Mouse (Mus musculus) right cerebral cortex, postnatal 25 days (tissue): Measurements from ENCODE around the gene Cmtm2b.

ENCODE experiments used
- DNase-seq: peaks from one replicate; pipeline ENCODE4 v3.0.0; 2022

Cmtm2b gene

DNA sequence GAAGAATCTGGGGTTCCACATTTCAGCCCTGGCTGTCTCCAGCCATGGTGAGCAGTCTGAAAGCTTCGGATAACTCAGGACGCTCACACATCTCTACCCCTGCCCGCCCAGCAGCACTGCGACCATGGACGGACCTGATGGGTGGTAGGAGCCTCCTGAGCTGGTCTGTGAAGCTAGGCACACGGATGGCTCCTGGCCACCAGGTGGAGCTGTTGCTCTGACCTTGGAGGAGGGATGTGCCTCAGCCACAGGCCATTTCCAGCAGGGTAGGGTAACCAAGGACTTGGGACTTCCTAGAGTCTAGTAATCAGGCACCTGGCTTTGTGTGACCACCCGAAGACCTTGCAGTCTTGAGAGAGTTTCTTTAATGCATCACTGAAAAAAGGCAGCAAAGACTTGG is 21.9 kb downstream of the Cmtm2b start:
- DNase-seq: peak; percentile 86

DNA sequence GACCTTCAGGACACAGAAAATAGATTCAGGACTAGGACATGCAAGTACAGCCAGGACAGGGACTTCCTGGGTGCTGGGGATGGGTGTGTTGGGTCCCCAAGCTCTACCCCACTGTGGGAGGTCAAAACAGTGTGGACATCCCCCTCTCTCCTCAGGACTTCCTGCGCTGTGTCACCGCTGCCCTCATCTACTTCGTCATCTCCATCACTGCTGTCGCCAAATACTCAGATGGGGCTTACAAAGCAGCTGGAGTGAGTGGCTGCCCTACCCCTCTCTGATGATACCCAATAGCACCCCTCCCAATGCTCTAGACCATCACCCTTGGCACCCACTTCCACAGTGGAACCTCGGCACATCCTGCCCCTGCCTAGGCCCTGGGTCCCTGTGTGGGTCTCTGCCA is 22.6 kb downstream of the Cmtm2b start:
- no peak for DNase-seq

DNA sequence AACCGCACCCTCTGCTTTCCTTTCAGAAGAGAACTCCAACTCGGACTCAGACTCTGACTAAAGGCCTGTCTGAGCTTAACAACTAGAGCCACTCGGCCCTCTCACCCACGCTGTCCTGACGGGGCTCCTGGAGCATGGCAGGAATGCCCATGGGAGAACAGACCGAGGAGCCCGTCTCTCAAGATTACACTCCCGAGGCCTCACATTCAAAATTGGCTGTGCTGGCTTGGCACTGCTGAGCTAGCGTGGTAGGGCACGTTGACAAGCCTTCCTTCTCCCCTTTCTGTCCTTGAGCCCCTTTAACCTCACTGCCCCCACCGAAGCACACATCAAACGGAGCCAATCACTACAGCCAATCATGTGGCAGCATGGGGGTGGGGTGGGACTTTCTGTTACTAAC is 24.7 kb downstream of the Cmtm2b start:
- no peak for DNase-seq

DNA sequence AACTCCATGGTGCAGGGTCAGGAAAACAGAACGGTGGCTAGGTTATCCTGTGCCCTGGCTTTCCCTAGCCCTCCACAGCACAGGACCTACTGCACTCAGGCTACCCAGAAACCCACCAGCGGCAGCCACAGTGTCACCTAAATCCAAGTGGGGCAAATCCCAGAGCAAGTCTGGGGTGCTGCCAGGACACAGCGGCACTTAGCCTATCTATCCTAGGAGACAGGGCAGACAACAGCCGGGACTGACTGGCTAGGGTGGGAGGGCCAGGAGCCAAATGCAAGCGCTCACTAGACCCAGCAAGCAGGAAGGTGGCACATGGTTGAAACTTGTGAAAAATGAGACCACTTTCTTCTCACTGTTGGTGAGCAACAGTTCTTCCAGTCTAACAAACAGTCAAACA is 26.9 kb downstream of the Cmtm2b start:
- DNase-seq: no peak

DNA sequence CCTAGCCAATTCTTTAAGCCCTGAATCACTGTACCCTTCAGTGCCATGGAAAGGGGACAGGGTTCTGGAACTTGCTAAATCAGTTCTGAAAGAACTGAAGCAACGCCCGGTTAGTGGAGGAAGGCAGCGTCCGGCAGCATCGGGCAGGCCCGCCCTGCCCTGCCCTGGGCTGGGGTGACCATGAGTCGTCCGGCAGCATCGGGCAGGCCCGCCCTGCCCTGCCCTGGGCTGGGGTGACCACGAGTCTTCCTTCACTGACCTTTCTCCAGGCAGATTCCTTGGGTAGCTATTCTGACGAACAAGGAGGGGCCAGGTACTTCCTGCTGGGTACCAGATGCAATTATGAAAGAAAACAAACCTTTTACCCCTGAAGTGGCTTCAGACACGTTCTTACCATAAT is 28.0 kb downstream of the Cmtm2b start:
- no peak for DNase-seq

DNA sequence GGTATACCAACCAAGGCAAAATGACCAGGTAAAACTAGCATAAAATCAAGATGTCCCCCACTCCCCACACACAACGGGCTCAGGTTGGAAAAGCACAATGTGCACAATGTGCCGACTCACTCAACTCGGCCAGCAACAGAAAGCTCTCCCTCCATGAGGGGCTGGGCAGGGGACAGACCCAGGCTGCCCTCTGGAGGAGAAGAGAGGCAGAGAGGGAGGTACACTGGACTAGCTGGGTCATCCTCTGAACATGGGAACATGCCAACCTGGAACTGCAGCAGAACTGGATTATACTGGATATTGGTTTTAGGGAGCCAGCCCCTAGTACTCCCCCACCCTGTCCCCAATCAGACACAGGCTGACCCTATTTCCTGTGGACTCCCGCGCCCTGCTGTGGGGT is 31.2 kb downstream of the Cmtm2b start:
- no peak for DNase-seq

DNA sequence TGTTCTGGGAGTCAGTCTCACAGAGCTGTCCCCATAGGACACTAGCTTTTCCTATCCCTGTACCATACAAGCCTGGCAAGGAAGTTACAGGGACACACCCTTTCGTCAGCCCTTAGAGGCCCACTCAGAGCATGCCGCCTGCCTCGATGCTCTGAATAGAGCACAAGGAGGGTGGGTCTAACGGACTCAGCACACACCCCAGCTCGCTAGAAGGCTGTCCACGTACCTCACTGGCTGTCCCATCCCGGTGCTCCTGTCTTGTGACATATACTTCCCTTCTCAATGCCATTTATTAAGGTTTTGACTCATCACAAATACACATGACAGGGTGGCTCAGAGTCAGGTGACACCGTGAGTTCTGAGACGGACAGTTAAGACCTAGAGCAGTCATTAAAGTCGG is 32.5 kb downstream of the Cmtm2b start:
- no peak for DNase-seq

DNA sequence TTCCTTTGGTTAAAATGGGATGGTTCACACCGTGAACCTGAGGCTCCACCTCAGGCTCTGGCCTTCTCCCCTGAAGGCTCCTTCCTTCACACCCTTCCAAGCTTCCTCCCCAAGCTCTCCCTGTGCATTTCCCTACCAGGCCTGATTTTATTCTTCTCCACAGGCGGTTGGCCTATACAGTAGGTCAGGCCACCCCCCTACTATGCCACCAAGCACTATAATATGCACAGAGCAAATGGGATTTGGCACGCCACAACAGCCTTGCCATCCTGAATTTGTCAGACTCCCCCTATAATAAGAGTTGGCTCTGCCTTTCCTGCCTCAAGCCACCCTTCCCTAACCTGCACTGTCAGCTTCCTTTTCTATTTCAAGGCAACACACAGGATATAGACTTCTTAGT is 36.6 kb downstream of the Cmtm2b start:
- DNase-seq: no peak

DNA sequence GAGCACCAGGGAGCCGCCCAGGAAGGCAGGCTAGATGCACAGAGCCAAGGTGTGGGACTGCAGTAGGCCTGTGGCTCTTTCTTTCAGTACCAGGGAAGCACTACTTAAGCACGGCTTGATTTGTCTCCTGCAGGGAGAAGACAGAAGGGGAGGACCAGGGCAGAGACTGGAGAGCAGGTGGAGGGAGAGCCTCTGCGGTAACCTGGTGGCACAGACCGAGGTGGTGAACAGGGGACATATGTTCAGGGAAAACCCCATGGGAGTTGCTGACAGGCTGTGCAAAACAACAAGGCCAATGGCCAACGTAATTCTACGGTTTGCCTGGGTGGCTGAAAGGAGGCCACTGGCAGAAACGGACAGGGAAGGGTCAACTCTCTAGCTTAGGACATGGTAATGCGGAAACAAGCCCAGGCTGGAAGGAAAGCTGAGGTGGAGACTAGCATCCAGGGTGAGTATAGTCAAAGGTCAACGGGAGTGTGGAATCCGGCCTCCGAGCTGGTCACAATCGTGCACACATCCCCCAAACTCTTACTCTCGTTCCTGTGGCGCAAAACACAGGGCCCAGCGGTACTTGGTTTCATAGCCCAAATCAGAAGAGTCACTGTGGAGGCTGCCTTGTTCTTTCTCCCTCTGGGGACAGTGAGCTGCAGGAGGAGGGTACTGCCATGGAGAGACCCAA is 37.9 kb downstream of the Cmtm2b start:
- no peak for DNase-seq

DNA sequence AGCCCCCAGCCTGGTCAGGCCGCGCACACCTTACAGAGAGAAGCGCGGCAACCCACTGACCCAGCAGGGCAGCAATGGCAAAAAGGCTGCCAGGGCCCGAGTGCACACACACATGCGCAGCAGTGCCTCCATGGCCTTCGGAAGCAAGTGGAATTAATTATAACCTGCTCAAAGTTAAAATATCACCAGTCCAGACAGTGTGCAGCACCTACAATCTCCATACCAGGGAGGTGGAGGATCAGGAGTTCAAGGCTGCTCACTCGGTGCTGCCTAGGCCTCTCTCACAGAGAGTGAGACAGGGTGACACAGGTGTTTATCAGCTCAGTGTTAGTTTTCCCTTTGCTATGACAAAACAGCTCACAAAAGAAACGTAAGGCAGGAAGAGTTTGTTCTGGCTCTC is 43.7 kb downstream of the Cmtm2b start:
- DNase-seq: no peak

DNA sequence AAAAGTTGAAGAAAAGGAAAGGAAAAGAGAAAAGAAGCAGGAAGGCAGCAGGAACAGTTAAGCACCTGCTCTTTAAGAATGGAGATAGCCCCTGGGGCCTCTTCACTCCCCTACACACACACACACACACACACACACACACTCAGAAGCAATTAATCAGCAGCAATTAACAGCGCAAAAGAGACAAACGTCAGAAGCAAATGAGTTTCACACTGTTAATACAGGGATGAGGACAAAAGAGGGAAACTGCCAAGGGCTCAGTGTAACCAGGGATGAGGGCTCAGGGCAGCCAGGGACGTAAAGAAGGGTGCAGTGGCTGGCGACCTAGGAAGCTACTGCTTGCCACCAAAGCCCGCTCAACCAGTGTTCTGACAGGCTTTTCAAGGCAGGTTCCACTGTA is 45.4 kb downstream of the Cmtm2b start:
- DNase-seq: no peak

DNA sequence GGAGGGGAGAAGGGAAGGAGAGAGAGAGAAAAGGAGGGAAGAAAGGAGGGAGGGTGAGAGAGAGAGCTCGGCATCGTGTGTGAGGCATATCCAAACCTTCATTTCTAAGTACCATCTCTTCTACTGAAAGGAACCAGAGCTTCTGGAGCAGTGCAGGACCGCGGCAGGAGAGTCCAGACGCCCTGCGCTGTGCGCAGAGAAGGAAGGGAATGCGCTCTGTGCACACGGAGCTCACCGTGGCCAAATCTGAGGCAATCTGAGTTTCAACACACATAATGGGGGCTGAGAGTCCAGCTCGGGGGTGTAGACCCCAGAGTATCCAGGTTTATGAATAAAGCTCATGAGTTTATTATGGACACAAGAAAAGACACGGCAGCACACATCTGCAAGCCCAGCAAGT is 47.6 kb downstream of the Cmtm2b start:
- DNase-seq: no peak

DNA sequence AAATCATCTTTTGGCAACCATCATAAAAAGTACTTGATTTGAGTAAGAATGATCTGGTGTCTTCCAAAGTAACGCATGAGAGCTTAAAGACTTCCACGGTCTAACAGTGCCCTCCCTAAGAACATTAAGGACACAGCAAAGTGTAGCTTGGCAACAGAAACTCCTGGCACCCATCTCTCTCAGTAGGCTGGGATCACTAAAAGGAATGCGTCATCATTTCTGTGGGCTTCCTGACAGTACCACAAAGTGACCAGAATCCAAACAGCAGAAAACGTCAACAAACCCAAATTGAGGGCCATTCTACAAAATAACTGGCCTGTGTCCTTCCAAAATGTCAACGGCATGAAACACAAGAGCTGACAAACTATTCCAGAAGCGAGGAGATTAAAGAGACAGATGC is 48.0 kb downstream of the Cmtm2b start:
- DNase-seq: no peak

DNA sequence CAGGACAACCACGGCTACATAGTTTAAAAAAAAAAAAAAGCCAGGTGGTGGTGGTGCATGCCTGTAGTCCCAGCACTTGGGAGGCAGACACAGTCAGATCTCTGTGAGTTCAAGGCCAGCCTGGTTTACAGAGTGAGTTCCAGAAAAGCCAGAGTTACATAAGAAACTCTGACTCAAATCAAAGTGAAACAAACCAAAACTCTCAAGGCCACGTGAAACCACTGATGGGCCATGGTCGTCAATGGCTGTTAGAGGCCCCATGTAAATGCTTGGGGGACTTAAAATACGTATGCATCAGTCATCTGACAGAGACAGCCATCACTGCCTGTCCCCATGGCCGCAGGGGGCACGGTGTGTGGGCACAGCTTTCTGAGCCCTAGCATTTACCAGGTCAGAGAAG is 49.1 kb downstream of the Cmtm2b start:
- no peak for DNase-seq

DNA sequence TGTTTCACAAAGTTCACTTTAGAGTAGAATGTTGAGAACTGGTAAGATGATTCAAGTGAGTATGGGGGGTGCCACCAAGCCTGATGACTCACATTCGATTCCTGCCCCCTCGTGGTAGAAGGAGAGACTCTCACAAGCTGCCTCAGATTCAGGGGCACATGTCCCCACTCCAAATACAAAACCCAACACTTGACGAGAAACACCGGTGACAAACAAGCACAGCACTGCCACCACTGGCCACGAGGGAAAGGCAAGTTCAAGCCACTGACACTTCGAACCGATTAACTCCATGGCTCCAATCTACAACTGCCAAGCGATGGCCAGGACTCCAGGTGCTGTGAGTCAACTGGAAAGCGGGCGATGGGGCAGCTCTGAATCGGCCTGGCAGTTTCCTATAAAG is 51.7 kb downstream of the Cmtm2b start:
- no peak for DNase-seq

DNA sequence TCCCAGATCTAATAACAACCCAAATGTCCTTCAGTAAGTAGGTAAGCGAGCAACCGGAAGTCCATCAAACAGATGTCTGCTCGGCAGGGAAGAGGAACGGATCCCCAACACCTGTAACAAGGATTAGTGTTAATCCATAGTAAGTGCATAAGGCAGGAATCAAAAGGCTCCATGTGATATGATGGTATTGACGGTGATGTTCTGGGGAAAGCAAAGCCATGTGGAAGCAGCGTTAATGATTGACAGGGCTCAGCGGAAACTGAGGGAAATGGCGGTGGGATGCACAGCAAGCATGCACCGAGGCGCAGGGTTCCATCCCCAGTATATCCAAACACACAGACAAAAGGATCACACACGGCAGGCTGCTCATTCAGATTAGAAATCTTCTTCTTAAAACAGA is 52.2 kb downstream of the Cmtm2b start:
- no peak for DNase-seq

DNA sequence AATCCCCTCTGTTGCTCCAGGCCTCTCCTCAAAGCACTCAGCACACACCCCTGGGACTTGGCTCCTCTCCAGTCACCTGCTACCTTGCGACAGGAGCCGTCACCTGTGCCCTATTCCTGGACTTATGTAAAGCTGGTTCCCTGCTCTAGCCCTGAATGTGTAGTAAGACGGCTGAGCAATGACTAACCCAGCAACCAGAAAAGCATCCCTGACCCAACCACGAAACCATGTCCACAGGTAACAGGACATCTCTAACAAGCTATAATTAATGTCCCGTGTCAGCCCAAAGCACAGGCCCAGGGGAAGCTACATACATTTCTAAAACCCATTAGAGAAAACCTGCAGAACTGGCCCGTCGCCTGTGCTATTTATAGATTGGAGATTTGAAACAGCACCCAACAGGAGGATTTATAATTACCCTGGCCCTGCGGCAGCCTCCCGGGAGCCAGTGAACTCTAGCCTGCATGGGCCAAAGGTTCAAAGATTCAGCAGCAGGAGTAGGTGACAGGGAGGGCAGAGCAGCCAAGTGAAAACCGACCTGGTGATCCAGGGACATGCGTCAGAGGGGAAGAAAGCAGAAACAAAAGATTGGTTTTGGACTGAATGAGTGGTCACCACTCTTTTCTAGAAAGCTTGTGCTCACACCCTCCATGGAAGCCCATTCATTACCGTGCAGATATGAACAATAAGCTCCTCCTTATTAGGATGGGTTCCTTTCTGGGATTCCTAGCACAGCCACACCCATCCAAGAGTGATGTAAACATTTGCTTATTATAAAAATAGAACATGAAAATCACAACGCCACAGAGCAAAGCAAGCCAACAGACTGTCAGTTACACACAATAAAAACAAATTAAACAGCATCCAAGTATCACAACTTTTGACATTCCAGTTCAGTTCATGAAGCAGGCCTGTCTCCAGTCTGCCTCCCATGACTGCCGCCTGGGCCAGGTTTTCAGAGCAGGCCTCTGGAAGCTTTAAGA is 53.1 kb downstream of the Cmtm2b start:
- DNase-seq: no peak

DNA sequence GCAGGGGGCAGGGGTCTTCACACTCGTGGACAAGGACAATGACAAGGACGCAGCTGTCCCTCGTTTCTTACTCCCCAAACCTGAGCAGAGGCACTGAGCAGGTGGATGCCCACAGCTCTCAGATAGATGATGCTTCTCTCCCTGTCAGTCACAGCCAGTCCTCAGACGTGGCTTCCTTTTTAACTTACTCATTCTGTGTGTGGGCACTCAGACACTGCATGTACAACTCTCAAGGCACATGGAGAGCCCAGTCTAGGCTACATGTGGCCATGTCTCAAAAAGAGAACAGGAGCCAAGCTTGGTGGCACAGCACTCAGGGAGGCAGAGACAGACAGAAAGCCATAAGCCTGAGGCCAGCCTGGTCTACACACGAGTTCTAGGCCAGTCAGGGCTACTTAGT is 53.9 kb downstream of the Cmtm2b start:
- DNase-seq: no peak

DNA sequence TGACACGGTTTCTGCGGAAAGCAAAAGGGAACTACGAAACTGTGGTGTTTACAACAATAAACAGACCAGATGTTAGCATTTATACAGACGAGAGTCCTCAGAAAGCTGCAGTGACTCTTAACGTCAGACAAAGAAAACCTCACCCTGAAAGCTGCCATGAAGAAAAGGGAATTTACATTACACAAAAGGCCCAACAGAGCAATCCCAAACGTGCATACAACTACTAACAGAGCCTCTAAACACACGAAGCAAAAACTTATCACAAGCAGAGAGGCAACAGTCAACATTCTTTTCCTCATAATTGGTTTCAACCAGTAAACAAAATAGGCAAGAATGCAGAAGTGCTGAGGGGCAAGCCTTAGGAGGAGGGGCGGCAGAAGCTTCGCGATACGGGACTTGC is 54.6 kb downstream of the Cmtm2b start:
- no peak for DNase-seq

DNA sequence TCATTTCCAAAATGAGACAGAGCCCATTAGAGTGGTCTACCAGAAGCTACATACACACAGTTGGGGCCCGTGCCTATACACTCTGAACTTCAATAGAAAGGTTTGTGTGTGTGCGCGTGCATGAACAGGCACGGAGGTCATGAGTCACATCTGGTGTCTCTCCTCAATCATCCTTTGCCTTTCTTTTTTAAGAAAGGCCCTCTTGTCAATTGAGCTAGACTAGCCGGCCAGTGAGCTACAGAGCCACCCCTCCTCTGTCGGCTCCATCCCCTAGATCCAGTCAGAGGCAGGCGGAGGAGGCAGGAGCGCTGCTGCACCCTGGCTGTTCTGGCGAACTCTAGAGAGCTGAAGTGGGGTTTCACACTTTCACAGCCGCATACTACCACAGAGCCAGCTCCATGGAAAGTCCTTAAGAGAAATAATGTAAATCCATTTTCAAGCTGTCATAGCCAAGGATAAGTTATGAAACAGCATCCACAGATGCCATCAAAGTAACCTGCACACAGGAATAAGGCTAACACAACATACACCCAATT is 57.3 kb downstream of the Cmtm2b start:
- DNase-seq: no peak

DNA sequence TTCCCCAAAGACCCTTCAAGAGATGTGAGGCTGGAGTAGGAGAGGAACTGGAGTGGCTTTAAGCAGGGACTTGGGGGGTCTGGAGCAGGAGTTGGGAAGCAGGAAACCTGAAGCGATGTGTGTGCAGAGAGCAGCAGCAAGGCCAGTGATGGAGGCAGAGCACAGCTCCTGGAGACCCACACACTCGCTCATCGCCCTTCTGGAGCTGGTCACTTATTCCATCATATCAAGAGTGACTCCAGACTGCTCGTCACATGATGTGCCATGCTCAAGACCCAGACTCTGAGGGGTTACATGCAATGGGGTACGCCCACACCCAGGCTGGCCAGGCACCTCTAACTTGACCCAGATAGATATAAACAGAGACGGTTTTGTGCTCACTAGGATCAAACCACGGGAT is 58.2 kb downstream of the Cmtm2b start:
- no peak for DNase-seq
